Mouse (Mus musculus): ENCODE data around the gene Usp7.

Usp7 gene

DNA sequence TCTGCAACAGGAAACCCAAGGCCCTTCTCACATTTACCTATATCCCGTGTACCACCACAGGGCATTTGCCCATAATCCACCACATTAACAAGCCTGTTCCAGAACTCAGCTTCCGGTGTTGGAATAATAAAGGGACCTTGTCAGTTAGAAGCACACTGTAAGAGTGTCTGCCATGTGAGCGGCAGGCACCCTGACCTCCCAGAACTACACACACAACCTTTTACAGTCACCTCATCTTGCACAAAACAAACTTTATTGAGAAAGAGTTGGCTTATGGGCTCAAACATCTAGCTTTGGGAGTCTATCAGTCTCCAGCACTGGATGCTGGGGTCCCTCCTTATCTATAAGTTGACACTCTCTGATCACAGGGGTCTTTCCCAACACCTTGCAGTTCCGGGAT is 133.8 kb downstream of the Usp7 start:
- in situ Hi-C loops (cut with MboI, MseI): no loop called here

GRCm38 (mm10) chr16:8656256-8656655 is 135.9 kb downstream of the Usp7 start:
- in situ Hi-C loops (cut with MboI, MseI): no loop called here

DNA sequence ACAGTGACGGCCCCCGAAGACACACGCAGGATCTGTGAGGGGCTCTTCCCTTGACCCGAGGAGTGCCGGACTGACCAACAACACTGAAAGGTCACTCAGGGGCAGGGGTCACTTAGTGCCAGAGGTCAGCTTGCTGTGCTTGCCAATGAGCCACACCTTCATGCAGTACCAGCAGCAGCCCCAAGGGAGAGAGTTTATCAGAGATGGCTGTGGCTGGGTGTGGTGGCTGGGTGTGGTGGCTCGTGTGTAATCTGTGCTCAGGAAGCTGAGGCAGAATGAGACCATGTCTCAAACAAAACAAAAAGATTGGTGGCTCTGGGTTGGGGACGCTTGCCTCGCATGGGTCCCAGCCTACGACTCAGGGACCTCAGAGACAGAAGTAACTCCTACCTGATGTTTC is 136.5 kb downstream of the Usp7 start:
- in situ Hi-C loops (cut with MboI, MseI): no loop called here

- in situ Hi-C loops (cut with MboI, MseI): no loop called here
These were observed 137.0 kb downstream of the Usp7 start for GRCm38 (mm10) chr16:8655108-8655507.

- in situ Hi-C loops (cut with MboI, MseI): no loop called here
These were observed 142.1 kb downstream of the Usp7 start for GRCm38 (mm10) chr16:8650007-8650406.

GRCm38 (mm10) chr16:8645546-8645945 is 146.6 kb downstream of the Usp7 start:
- in situ Hi-C loops (cut with MboI, MseI): no loop called here

DNA sequence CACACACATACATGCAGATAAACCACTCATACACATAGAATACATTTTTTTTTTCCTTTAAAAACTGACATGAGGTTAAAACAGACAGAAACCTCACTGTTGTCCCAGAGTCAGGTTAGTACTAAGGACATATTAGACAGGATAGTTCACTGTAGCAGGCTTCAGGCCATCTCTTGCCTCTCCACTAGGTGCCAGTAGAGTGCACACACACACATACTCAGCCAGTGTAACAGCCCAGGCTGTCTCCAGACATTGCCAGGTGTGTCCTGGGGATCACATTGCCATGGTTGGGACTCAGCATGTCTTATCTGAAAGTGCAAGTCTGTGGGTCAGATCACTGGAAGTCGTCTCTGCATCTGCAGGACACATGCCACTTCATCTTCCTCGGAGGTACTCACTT is 148.3 kb downstream of the Usp7 start:
- in situ Hi-C loops (cut with MboI, MseI): no loop called here
